Mouse (Mus musculus) limb, embryonic 13.5 days (tissue): Measurements from ENCODE around the gene Lmod2. TPM values are rescaled to one million over a fixed set of nuclear protein-coding genes. Genes with fewer than 3 reads are reported as not detected.

Source experiments
- ATAC-seq: fragments of 200-750 bp; cut with Nextera tagmentation; 2 replicates; pipeline ENCODE4 v1.8.0; 2017; ENCODE audit warnings: low read depth, moderate number of reproducible peaks, moderate TSS enrichment; ENCODE audit not compliant: low FRiP score
- H3K27ac ChIP-seq: fragments of 300-500 bp; sonication (generic); 2 replicates; pipeline ENCODE4 v1.5.1; 2015; ENCODE audit warnings: inconsistent platforms, mild to moderate bottlenecking, moderate library complexity
- H3K27me3 ChIP-seq: fragments of 300-500 bp; sonication (generic); 2 replicates; pipeline ENCODE4 v1.6.1; 2015; ENCODE audit warnings: mild to moderate bottlenecking, inconsistent platforms
- H3K36me3 ChIP-seq: fragments of 300-500 bp; sonication (generic); 2 replicates; pipeline ENCODE4 v1.6.1; 2015; ENCODE audit warnings: inconsistent platforms, mild to moderate bottlenecking, moderate library complexity
- H3K4me1 ChIP-seq: fragments of 300-500 bp; sonication (generic); 2 replicates; pipeline ENCODE4 v1.6.1; 2015; ENCODE audit warnings: inconsistent platforms
- H3K4me2 ChIP-seq: fragments of 300-500 bp; sonication (generic); replicated peaks from 2 replicates; pipeline ENCODE4 v1.6.1; 2015; ENCODE audit warnings: inconsistent platforms, mild to moderate bottlenecking, moderate library complexity
- H3K4me3 ChIP-seq: fragments of 300-500 bp; sonication (generic); 2 replicates; pipeline ENCODE4 v1.5.1; 2015; ENCODE audit warnings: moderate library complexity, mild to moderate bottlenecking, inconsistent platforms
- H3K9ac ChIP-seq: fragments of 300-500 bp; sonication (generic); 2 replicates; pipeline ENCODE4 v1.6.1; 2015; ENCODE audit warnings: mild to moderate bottlenecking, inconsistent platforms
- H3K9me3 ChIP-seq: fragments of 300-500 bp; sonication (generic); 2 replicates; pipeline ENCODE4 v1.6.1; 2016; ENCODE audit warnings: inconsistent platforms
- WGBS: fragments of 180-500 bp; shearing (Covaris S2); methylation state at CpG from one replicate; pipeline ENCODE4 v1.1.7; 2015; 5-methylcytosine and 5-hydroxymethylcytosine counted together
- polyA plus RNA-seq: library from polyadenylated mRNA; unstranded; fragments of >200 nt; fragmentation: Nextera tagmentation; extraction: Ambion mirVana; gene quantifications from 2 replicates; pipeline ENCODE4 v1.2.1, GENCODE M21; 2015

Gene Lmod2
- 0.74 and 1.0 TPM in 2 replicates for polyA plus RNA-seq

DNA sequence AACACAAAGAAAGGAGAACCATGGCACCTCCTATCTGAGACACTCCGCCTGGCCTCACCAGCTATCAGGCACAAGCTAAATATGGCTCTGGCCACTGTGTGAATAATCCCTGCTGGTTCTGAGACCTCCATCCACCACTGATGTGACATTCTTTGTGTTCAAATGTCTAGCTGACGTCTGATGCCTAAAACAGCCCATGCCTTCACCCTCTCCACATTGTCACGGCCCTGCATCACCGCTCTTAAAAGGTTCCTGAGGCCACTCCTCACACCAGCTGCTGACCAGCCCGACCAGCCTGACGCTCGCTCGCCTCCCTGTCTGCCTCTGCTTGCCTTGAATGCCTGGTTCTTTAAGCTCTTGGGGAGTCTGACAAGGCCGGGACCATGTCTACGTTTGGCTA is at the start of gene Lmod2:
Lmod2 (plus strand) TSS at position 263 of the 400 bp plus-strand sequence.
- H3K27ac ChIP-seq = no peak within 1 kb of the TSS
- no peaks in the 10 kb centered on the region for H3K36me3 ChIP-seq
- H3K27me3 ChIP-seq = no peaks in the 10 kb centered on the region
- no peak for ATAC-seq
- H3K4me1 ChIP-seq = no peaks in the 10 kb centered on the region
- no peaks in the 10 kb centered on the region for H3K9me3 ChIP-seq
- H3K9ac ChIP-seq = no peak within 1 kb of the TSS
- 80% methylated on average over 10 of the region's 10 CpGs for WGBS
- H3K4me2 ChIP-seq = no peak within 1 kb of the TSS
- no peak within 1 kb of the TSS for H3K4me3 ChIP-seq

DNA sequence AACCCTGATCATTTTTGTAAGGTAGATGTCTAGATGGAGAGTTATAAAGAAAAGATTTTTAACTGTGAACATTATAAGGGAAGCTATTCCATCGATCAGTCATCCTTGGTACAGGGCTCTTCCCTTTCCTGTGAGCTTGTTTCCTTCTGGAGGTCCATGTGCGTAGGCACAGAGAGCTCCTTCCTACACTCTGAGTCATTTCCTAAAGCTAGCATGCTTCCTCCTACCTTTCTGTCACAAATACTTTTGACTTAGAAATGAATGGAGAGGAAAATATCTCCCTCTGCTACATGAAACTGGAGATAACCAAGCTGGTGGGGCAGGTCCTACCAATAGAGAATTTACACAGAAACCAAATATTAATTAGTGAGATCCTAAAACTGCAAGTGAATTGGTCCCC is 47.8 kb upstream of the Lmod2 start:
- no peak overlapping the region for H3K9ac ChIP-seq
- no peak overlapping the region for H3K4me3 ChIP-seq
- no peaks in the 10 kb centered on the region for H3K36me3 ChIP-seq
- ATAC-seq = no peak
- no peaks in the 10 kb centered on the region for H3K4me1 ChIP-seq
- WGBS = 91% methylated on average over 2 of the region's 2 CpGs
- no peaks in the 10 kb centered on the region for H3K27me3 ChIP-seq
- H3K27ac ChIP-seq = no peak overlapping the region
- H3K4me2 ChIP-seq = no peak overlapping the region
- H3K9me3 ChIP-seq = no peaks in the 10 kb centered on the region

DNA sequence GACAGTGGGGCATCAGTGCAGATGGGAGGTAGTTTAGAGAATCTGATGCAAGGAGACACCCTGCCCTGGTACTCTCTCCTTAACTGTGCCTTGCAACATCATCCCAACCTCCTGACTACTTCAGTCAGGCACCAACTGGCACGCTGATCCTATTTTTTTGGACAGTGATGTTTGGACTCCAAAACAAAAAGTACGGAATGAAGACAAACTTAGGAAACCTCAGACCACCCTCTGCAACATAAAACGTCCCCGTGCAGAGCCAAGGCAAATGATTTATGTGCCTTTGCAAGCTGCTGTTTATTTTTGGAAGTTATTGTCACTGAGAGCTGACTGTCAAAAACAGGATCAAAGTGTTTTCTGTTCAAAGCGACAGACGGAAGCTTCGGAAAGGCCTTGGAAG is 45.5 kb upstream of the Lmod2 start:
- Histone ChIP-seq H3K9me3 (no peaks in the 10 kb centered on the region), H3K4me3 (no peak overlapping the region), H3K27me3 (no peaks in the 10 kb centered on the region), H3K36me3 (no peaks in the 10 kb centered on the region), H3K27ac (no peak overlapping the region), H3K9ac (no peak overlapping the region), H3K4me2 (no peak overlapping the region), H3K4me1 (no peaks in the 10 kb centered on the region)
- WGBS = 60% methylated on average over 7 of the region's 7 CpGs
- ATAC-seq = no peak

DNA sequence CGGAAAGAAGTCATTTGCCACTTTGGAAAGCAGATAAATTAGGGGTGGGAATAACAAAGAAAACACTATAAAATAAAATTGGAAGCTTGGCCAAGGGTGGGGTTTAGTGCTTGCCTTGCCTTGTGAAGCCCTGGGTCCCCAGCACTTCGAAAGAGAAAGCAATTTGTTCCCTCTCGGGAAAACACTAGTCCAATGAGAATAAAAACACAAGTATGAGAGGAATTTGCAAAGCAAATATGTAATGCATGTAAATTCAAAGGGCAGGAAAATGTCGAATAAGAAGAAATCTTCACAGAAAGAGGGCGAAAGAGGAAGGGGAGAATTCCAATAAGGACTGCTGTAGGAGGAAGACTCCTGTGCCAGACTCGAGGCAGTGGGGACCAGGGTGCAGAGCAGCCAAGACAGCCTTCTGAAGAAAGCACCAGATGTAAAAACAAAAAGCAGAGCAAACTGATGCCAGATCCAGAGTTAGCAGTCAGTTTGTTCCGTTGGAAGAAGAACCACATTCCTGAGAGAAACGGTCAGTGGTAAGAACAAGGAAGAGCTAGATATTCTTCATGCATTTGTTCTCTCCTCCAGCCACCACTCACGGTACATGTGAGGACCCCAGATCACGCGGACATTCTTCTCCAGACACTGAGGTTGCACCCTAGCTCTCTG is 43.0 kb upstream of the Lmod2 start:
- ATAC-seq = no peak
- H3K4me1 ChIP-seq = no peaks in the 10 kb centered on the region
- H3K36me3 ChIP-seq = no peaks in the 10 kb centered on the region
- H3K27ac ChIP-seq = no peak overlapping the region
- H3K9me3 ChIP-seq = no peaks in the 10 kb centered on the region
- no peak overlapping the region for H3K4me2 ChIP-seq
- no peak overlapping the region for H3K4me3 ChIP-seq
- no peaks in the 10 kb centered on the region for H3K27me3 ChIP-seq
- H3K9ac ChIP-seq = no peak overlapping the region
- WGBS = 69% methylated on average over 11 of the region's 11 CpGs

DNA sequence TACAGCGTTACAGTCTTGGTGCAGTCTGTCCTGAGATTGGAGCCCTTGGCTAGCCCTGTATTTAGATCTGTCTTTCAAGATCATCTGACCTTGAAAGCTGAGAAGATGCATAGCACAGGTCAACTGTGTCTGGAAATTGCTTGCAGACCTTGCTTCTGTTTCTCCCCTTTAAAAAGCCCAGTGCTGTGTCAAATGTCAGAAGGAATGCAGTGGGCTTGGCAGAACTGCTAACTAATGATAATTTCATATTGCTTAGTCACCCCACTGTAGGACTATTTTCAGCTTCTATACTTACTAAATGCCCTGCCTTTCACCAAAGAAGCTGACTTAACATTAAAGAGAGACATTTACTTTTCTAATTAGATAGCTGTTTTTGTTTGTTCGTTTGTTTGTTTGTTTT is 42.1 kb upstream of the Lmod2 start:
- no peak for ATAC-seq
- H3K27ac ChIP-seq = no peak overlapping the region
- H3K9me3 ChIP-seq = no peaks in the 10 kb centered on the region
- H3K4me3 ChIP-seq = no peak overlapping the region
- H3K27me3 ChIP-seq = no peaks in the 10 kb centered on the region
- H3K9ac ChIP-seq = no peak overlapping the region
- no peaks in the 10 kb centered on the region for H3K36me3 ChIP-seq
- no peaks in the 10 kb centered on the region for H3K4me1 ChIP-seq
- H3K4me2 ChIP-seq = no peak overlapping the region
- WGBS = 70% methylated on average over 2 of the region's 2 CpGs

DNA sequence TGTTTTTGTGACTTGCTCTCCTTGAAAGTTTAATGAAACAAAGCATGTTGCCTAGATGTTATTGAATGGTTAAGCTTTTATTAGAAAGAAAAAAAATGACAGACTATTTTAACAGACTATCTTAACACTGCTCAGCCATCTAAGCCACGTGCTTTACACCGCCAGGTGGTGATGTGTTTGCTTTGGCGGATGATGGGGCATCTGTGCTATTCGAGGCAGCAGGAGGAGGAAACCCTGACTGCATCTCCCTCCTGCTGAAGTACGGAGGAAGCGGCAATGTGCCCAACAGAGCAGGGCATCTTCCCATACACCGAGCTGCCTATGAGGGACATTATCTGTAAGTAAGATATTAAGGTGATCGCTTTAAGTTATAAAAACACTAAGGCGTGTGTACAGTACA is 33.5 kb upstream of the Lmod2 start:
- 79% methylated on average over 9 of the region's 9 CpGs for WGBS
- Histone ChIP-seq H3K36me3 (no peaks in the 10 kb centered on the region), H3K4me3 (no peak overlapping the region), H3K9me3 (no peaks in the 10 kb centered on the region), H3K27ac (no peak overlapping the region), H3K9ac (no peak overlapping the region), H3K27me3 (no peaks in the 10 kb centered on the region), H3K4me1 (no peaks in the 10 kb centered on the region), H3K4me2 (no peak overlapping the region)
- no peak for ATAC-seq

DNA sequence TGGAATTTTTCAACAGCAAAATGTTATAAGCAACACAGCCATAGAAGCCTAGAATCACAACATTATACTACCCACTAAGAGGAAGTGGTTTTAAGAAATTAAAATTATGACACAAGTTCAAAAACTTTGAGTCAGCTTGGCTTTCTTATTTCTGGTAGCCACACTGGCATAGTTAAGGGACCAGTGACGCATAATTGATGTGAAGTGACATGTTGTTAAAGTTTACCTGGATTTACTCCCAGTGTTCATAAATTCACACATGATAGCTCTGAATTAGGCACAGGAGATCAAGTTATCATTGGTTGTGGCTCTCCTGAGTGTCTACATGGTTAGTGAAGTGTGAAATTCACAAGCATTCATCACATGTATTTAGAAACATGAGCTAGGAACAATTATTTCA is 32.7 kb upstream of the Lmod2 start:
- H3K36me3 ChIP-seq = no peaks in the 10 kb centered on the region
- H3K27me3 ChIP-seq = no peaks in the 10 kb centered on the region
- H3K4me3 ChIP-seq = no peak overlapping the region
- 76% methylated on average over 1 of the region's 1 CpGs for WGBS
- H3K27ac ChIP-seq = no peak overlapping the region
- no peak overlapping the region for H3K9ac ChIP-seq
- no peaks in the 10 kb centered on the region for H3K4me1 ChIP-seq
- H3K4me2 ChIP-seq = no peak overlapping the region
- ATAC-seq = no peak
- no peaks in the 10 kb centered on the region for H3K9me3 ChIP-seq

DNA sequence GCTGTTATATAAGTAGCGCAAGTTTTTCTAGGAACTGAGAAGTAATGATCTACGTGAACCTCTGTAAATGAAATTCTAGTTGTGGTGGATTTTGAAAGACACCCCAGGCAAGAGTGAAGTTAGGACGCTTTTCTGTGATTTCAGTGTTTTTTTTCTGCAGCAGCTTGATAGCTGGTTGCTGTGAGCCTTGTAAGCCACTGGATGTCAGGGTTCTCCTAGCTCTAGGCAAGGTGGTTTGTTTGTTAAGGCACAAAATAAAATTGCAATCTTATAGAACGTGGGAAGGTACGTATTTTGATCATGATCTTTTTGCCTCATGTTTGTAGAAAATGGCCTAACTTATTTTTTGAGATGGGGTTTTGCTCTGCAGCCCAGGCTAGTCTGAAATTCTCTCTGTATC is 28.6 kb upstream of the Lmod2 start:
- no peak overlapping the region for H3K27ac ChIP-seq
- H3K9me3 ChIP-seq = no peaks in the 10 kb centered on the region
- 84% methylated on average over 5 of the region's 5 CpGs for WGBS
- no peak overlapping the region for H3K4me3 ChIP-seq
- no peak overlapping the region for H3K4me2 ChIP-seq
- no peak for ATAC-seq
- no peaks in the 10 kb centered on the region for H3K36me3 ChIP-seq
- no peaks in the 10 kb centered on the region for H3K27me3 ChIP-seq
- H3K9ac ChIP-seq = no peak overlapping the region
- no peaks in the 10 kb centered on the region for H3K4me1 ChIP-seq

DNA sequence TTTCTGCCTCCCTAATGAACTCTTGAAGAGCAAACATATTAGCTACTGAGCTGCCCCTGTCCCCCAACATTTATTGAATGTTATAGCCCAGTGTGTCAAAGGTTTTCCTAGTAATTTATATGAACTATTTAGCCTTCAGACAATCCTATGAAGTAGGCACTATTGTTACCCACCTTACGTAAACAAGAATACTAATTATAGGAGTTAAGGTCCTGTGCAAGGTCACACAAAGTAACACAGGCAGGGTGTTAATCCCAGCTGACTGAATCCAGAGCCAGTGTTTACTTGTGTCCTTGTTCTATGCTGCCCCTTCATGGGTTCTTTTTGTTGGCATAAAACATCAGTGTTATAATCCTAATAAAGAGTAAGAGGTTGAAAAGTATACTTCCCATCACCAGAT is 27.9 kb upstream of the Lmod2 start:
- ATAC-seq = no peak
- WGBS = 53% methylated on average over 1 of the region's 1 CpGs

DNA sequence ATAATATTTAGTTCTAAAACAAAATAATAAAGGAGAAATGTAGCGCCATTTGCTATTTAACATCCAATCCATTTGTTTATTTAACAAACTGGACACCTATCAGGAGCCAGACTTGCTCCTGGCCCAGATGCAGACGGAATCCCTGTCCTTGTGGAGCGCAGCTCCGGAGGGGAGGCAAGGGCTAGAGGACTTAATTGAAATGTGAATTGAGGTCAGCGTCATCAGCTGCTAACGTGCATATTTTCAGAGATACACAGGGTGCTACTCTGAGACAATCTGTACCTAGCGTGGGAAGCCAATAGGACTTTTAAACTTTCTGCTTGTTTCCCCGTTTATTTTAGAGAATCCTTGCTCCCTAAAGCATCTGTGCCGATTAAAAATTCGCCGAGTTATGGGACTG is 27.3 kb upstream of the Lmod2 start:
- ATAC-seq = no peak
- H3K4me1 ChIP-seq = no peaks in the 10 kb centered on the region
- no peaks in the 10 kb centered on the region for H3K9me3 ChIP-seq
- 75% methylated on average over 11 of the region's 11 CpGs for WGBS
- H3K9ac ChIP-seq = no peak overlapping the region
- no peaks in the 10 kb centered on the region for H3K27me3 ChIP-seq
- no peak overlapping the region for H3K4me3 ChIP-seq
- no peak overlapping the region for H3K4me2 ChIP-seq
- no peaks in the 10 kb centered on the region for H3K36me3 ChIP-seq
- H3K27ac ChIP-seq = no peak overlapping the region

More for the DNA sequence above, 27.9 kb upstream of the Lmod2 start:
- H3K4me1 ChIP-seq = no peaks in the 10 kb centered on the region
- H3K27ac ChIP-seq = no peak overlapping the region
- no peak overlapping the region for H3K4me3 ChIP-seq
- H3K27me3 ChIP-seq = no peaks in the 10 kb centered on the region
- H3K4me2 ChIP-seq = no peak overlapping the region
- H3K9ac ChIP-seq = no peak overlapping the region
- no peaks in the 10 kb centered on the region for H3K36me3 ChIP-seq
- H3K9me3 ChIP-seq = no peaks in the 10 kb centered on the region

DNA sequence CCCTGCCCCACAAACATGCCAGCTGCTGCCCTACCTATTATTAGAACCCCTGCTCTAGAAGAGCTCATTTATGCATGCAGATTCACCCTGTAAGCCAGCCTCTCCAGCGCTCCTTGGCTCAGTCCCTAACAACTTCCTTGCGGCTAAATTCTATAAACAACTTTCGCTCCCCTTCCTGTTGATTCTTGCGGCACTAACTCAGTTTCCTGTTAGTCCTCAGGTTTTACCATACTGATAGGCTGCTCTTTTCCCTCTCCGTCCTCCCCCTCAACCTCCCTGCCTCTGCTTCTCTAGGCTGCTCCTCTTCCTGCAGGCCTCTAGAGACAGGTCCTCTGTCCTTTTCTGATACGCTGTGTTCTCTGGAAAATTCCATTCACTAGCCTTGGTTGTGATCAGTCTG is 26.4 kb upstream of the Lmod2 start:
- Histone ChIP-seq H3K27me3 (no peaks in the 10 kb centered on the region), H3K9ac (no peak overlapping the region), H3K4me3 (no peak overlapping the region), H3K9me3 (no peaks in the 10 kb centered on the region), H3K36me3 (no peaks in the 10 kb centered on the region), H3K4me1 (no peaks in the 10 kb centered on the region), H3K4me2 (no peak overlapping the region), H3K27ac (no peak overlapping the region)
- no peak for ATAC-seq
- 77% methylated on average over 6 of the region's 6 CpGs for WGBS

DNA sequence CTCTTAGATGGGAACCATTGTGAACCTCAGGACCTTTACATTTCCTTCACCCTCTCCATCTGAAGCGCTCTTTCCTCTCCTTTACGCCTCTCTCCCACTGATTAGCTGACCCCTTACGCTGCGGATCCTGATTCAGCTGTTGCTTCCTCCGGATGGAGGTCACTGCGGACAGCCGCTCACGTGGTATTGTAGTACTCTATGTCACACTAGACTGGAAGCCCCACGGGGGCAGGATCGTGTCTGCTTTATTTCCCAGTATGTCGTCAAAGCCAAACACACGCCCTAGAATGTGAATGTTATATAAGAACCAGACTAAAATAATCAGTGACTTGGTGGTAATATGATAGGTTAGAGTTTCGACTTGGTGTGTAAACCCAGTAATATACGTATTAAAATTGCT is 25.1 kb upstream of the Lmod2 start:
- Histone ChIP-seq H3K4me1 (no peaks in the 10 kb centered on the region), H3K4me3 (no peak overlapping the region), H3K27ac (no peak overlapping the region), H3K36me3 (no peaks in the 10 kb centered on the region), H3K27me3 (no peaks in the 10 kb centered on the region), H3K4me2 (no peak overlapping the region), H3K9me3 (no peaks in the 10 kb centered on the region), H3K9ac (no peak overlapping the region)
- 87% methylated on average over 14 of the region's 14 CpGs for whole genome bisulfite sequencing
- ATAC-seq = no peak

DNA sequence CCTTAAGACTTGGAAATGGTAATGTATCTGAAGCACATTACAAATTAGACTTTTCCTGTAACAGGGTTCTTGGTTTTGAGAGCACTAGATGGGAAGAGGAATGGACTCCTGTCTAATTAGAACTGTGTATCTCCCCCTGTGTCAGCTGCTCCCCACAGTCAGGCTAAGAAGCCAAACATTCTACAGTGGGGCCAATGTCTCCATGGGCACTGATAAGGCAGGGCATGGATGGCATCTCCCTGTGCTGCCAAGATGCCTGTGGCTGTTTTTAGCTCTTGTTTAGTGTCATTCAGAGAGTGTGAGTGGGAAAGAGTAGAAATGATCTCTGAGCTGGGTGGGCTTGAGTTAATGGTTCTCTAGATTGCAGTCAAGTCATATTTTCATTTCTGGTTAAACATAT is 24.2 kb upstream of the Lmod2 start:
- H3K4me1 ChIP-seq = no peaks in the 10 kb centered on the region
- no peaks in the 10 kb centered on the region for H3K9me3 ChIP-seq
- ATAC-seq = no peak
- H3K36me3 ChIP-seq = no peaks in the 10 kb centered on the region
- no peak overlapping the region for H3K27ac ChIP-seq
- H3K27me3 ChIP-seq = no peaks in the 10 kb centered on the region
- H3K4me2 ChIP-seq = no peak overlapping the region
- no peak overlapping the region for H3K4me3 ChIP-seq
- H3K9ac ChIP-seq = no peak overlapping the region
